Mouse (Mus musculus) limb, embryonic 10.5 days (tissue): ENCODE measurements at regions not wholly inside any gene's neighbourhood (a gene's known extent, or its start where the extent isn't known, plus 50 kb on each side); places are given as distances from the start of the nearest gene placed in this dataset.

Source experiments
- DNase-seq: peaks from one replicate; pipeline ENCODE4 v3.0.0-alpha.2; 2017; ENCODE audit warnings: low spot score
- H3K27ac ChIP-seq: fragments of 300-500 bp; sonication (generic); 2 replicates; pipeline ENCODE4 v1.5.1; 2016; ENCODE audit warnings: mild to moderate bottlenecking
- H3K27me3 ChIP-seq: fragments of 300-500 bp; sonication (generic); 2 replicates; pipeline ENCODE4 v1.6.1; 2016; ENCODE audit warnings: low read depth, mild to moderate bottlenecking; ENCODE audit not compliant: poor library complexity, severe bottlenecking
- H3K36me3 ChIP-seq: fragments of 300-500 bp; sonication (generic); 2 replicates; pipeline ENCODE4 v1.6.1; 2016; ENCODE audit warnings: mild to moderate bottlenecking, moderate library complexity
- H3K4me1 ChIP-seq: fragments of 300-500 bp; sonication (generic); 2 replicates; pipeline ENCODE4 v1.6.1; 2016
- H3K4me3 ChIP-seq: fragments of 300-500 bp; sonication (generic); 2 replicates; pipeline ENCODE4 v1.5.1; 2016; ENCODE audit warnings: mild to moderate bottlenecking, moderate library complexity
- H3K9me3 ChIP-seq: fragments of 300-500 bp; sonication (generic); replicated peaks from 2 replicates; pipeline ENCODE4 v1.6.1; 2016; ENCODE audit warnings: mild to moderate bottlenecking
- WGBS: fragments of 180-500 bp; shearing (Covaris S2); methylation state at CpG from one replicate; pipeline ENCODE4 v1.1.7; 2016; 5-methylcytosine and 5-hydroxymethylcytosine counted together

DNA sequence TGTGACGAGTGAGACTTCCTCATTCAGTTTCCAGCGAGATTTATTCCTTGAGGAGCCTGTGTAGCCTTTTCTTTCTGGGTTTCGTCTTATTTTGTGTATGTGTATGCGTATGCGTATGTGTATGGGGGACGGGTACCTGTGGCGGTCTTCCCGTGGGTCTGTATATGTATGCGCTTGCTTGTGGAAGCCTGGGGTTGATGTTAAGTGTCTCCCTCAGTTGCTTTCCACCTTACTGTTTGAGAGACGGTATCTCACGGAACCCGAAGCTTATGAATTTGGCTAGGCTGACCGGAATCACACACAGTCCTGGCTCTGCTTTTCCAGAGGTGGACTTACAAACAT is 87.1 kb downstream of the Ankrd50 start:
- peaks cover 8% of the 10 kb centered on the region; the same call in 1 of the 2 replicates for H3K4me1 ChIP-seq
- no peaks in the 10 kb centered on the region for H3K36me3 ChIP-seq
- H3K27me3 ChIP-seq, result peaks cover 32% of the 10 kb centered on the region
- H3K27ac ChIP-seq, result no peak overlapping the region
- H3K9me3 ChIP-seq, result no peaks in the 10 kb centered on the region
- no peak for DNase-seq
- no peak overlapping the region for H3K4me3 ChIP-seq
- WGBS, result 70% methylated on average over 13 of the region's 13 CpGs

DNA sequence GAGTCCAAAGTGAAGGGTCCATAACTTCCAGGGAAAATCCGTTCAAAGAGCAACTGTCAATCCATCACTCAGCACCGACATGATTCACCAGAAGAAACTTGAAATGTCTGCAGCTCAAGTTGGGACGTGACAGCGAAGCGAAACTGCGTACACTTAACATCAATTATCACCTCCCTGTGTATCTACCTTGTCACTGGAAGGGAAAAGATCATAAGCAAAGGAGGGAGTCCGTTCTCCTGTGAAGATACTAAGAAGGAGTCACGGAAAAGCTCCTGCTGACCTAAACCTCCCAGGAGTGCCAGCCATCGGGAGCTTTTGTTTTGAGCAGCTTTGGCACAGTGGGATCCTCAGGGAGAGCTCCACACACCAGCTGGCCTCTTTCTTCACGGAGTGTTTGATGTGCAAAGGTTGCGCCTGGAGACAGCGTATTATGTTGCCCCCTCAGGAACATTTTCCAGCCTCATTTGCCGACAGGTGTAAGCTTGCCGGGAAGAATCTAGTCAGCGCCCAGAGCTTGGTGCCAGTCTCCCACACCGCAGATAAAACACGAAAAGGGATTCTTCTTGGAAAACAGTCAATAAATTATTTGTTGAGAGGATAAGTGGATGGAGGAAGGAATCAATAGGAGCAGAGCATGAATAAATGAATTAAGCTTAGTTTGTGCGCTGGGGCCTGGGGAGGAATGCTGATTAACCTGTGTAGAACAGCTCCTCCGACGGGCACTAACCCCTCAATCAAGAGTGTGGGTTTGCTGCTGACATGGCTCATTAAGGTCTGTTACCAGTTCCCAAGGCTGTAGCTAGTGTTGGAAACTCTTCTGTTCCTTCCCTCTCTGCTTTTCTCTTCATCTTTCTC is 87.7 kb downstream of the Ankrd50 start:
- WGBS, result 3% methylated on average over 20 of the region's 20 CpGs
- peaks cover 32% of the 10 kb centered on the region for H3K27me3 ChIP-seq
- H3K36me3 ChIP-seq, result no peaks in the 10 kb centered on the region
- no peak overlapping the region for H3K27ac ChIP-seq
- H3K4me1 ChIP-seq, result peaks cover 8% of the 10 kb centered on the region; the same call in 1 of the 2 replicates
- H3K4me3 ChIP-seq, result peak overlapping the region; percentile 33
- no peaks in the 10 kb centered on the region for H3K9me3 ChIP-seq
- DNase-seq, result no peak

DNA sequence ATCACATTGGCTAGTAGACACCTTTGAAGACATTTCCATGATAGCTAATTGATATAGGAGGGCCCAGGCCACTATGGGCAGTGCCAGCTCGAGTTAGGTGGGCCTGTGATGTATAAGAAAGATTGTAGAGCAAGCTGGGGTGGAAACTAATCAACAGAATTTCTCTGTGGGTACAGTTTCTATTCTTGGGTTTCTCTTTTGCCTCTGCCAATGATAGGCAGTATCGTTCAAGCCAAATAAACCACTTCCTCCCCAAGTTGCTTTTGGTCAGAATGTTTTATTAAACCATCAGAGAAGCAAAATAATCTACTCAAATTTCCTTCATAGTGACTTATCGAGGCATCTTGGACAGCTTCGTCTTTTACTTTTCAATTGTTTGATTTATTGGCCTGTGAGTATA is 90.3 kb downstream of the Ankrd50 start:
- Histone ChIP-seq H3K9me3 (no peaks in the 10 kb centered on the region), H3K4me1 (peaks cover 8% of the 10 kb centered on the region; the same call in 1 of the 2 replicates), H3K27me3 (peaks cover 32% of the 10 kb centered on the region), H3K36me3 (no peaks in the 10 kb centered on the region), H3K4me3 (no peak overlapping the region), H3K27ac (no peak overlapping the region)
- DNase-seq, result no peak
- WGBS, result 82% methylated on average over 4 of the region's 4 CpGs

- no peaks in the 10 kb centered on the region for H3K27me3 ChIP-seq
- H3K9me3 ChIP-seq, result no peaks in the 10 kb centered on the region
- no peak overlapping the region for H3K4me3 ChIP-seq
- no peak overlapping the region for H3K27ac ChIP-seq
- H3K4me1 ChIP-seq, result no peaks in the 10 kb centered on the region
- WGBS, result 79% methylated on average over 2 of the region's 2 CpGs
- no peak for DNase-seq
- H3K36me3 ChIP-seq, result no peaks in the 10 kb centered on the region
Measured at GRCm38 (mm10) chr3:38389647-38390046, 95.0 kb downstream of the Ankrd50 start.

DNA sequence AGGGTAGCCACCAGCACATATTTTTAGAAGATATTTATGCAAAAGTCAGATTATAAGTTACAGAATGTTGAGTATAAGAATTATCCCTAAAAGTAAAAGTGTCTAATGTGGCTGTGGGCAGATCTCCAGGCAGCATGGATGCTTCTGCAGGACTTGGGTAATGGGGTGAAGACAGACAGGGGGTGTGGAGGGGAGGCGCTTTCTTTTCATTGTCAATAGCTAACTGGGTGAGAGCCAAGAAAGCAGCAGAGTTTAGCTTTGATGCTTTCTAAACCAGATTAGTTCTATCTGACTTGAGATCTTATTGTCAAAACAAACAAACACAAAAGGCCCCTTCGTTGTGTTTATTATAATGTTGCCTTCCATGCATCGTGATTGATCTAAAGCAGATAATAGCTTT is 95.7 kb downstream of the Ankrd50 start:
- no peaks in the 10 kb centered on the region for H3K9me3 ChIP-seq
- no peak overlapping the region for H3K4me3 ChIP-seq
- no peaks in the 10 kb centered on the region for H3K4me1 ChIP-seq
- H3K27ac ChIP-seq, result no peak overlapping the region
- DNase-seq, result no peak
- no peaks in the 10 kb centered on the region for H3K27me3 ChIP-seq
- 36% methylated on average over 3 of the region's 3 CpGs for WGBS
- no peaks in the 10 kb centered on the region for H3K36me3 ChIP-seq

GRCm38 (mm10) chr3:38382743-38383142 is 101.9 kb downstream of the Ankrd50 start:
- no peaks in the 10 kb centered on the region for H3K36me3 ChIP-seq
- no peak for DNase-seq
- H3K4me1 ChIP-seq, result no peaks in the 10 kb centered on the region

DNA sequence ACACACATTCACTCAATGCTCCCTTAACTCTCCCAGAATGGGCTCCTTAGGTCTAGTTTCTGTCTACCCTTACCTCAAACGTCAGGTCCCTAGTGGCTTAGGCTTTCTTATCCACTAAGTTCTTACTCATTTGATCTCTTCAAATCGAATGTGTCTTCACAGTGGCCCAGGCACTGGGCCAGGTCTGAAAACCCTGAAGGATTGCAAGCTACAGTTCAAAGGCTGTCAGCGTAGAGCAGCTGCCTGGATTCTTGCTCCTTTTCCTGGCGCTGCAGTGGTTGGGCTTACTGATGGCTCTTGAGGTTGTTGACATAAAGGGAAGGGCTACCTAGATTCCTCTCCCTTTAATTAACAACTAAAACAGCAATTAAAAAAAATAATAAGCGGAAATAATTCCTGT is 103.0 kb downstream of the Ankrd50 start:
- 80% methylated on average over 5 of the region's 5 CpGs for WGBS
- Histone ChIP-seq H3K4me3 (no peak overlapping the region), H3K36me3 (no peaks in the 10 kb centered on the region), H3K4me1 (no peaks in the 10 kb centered on the region), H3K27ac (no peak overlapping the region), H3K9me3 (no peaks in the 10 kb centered on the region), H3K27me3 (no peaks in the 10 kb centered on the region)
- no peak for DNase-seq

More at GRCm38 (mm10) chr3:38382743-38383142, 101.9 kb downstream of the Ankrd50 start:
- Histone ChIP-seq H3K27me3 (no peaks in the 10 kb centered on the region), H3K9me3 (no peaks in the 10 kb centered on the region), H3K27ac (no peak overlapping the region), H3K4me3 (no peak overlapping the region)
- WGBS, result 87% methylated on average over 3 of the region's 3 CpGs

GRCm38 (mm10) chr3:38373690-38374089 is 111.0 kb downstream of the Ankrd50 start:
- Histone ChIP-seq H3K9me3 (no peaks in the 10 kb centered on the region), H3K4me1 (no peaks in the 10 kb centered on the region), H3K27ac (no peak overlapping the region), H3K4me3 (no peak overlapping the region), H3K36me3 (no peaks in the 10 kb centered on the region), H3K27me3 (no peaks in the 10 kb centered on the region)
- no peak for DNase-seq
- 87% methylated on average over 4 of the region's 4 CpGs for WGBS

- no peak overlapping the region for H3K27ac ChIP-seq
- no peaks in the 10 kb centered on the region for H3K9me3 ChIP-seq
- no peak overlapping the region for H3K4me3 ChIP-seq
- no peak for DNase-seq
- WGBS, result 72% methylated on average over 2 of the region's 2 CpGs
- no peaks in the 10 kb centered on the region for H3K36me3 ChIP-seq
- H3K27me3 ChIP-seq, result no peaks in the 10 kb centered on the region
- H3K4me1 ChIP-seq, result no peaks in the 10 kb centered on the region
Measured at GRCm38 (mm10) chr3:38371702-38372101, 112.9 kb downstream of the Ankrd50 start.

DNA sequence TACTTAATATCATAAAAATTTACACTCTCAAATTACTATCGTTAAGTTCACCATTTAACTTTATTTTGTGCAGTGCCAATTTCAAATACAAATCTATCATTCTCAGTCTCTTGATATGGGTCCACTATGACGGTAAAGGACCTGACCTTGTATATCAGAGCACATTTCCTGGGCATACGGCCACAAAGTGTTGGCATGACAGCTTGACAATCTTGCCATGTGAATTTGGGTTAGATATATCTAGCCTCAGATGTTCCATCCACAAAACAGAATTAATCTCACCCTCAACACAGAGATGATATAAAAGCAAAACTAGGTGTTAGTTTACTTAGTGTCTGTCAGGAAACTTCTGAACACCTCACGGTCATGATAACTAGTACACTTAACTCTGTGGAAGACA is 120.8 kb downstream of the Ankrd50 start:
- H3K27me3 ChIP-seq, result no peaks in the 10 kb centered on the region
- no peak overlapping the region for H3K4me3 ChIP-seq
- peaks cover 9% of the 10 kb centered on the region for H3K4me1 ChIP-seq
- no peak for DNase-seq
- no peak overlapping the region for H3K27ac ChIP-seq
- no peaks in the 10 kb centered on the region for H3K9me3 ChIP-seq
- WGBS, result 95% methylated on average over 4 of the region's 4 CpGs
- no peaks in the 10 kb centered on the region for H3K36me3 ChIP-seq

DNA sequence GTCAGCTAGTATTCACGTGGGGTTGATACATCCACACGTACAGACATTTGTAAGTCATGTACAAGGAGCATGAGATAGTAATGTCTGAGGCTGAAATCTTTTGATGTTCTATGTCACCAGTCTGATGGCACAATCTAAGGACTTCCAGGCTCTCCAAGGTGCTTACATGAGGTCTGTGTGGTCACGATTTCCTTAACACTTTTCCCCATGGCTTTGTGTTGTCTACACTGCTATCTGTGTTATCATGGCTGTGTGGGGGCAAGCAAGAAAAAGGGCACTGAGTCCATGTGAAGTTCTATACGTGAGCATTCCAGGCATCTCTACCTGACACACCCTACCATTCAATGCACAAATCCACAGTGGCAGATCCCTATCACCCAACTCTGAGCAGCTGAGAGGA is 123.2 kb downstream of the Ankrd50 start:
- 85% methylated on average over 4 of the region's 4 CpGs for WGBS
- Histone ChIP-seq H3K9me3 (no peaks in the 10 kb centered on the region), H3K36me3 (no peaks in the 10 kb centered on the region), H3K27me3 (no peaks in the 10 kb centered on the region), H3K4me1 (peaks cover 14% of the 10 kb centered on the region), H3K27ac (no peak overlapping the region), H3K4me3 (no peak overlapping the region)
- DNase-seq, result no peak

GRCm38 (mm10) chr3:38360974-38361373 is 123.7 kb downstream of the Ankrd50 start:
- H3K4me3 ChIP-seq, result no peak overlapping the region
- DNase-seq, result no peak
- H3K27me3 ChIP-seq, result no peaks in the 10 kb centered on the region
- peaks cover 14% of the 10 kb centered on the region for H3K4me1 ChIP-seq
- H3K27ac ChIP-seq, result 0 out of 2 replicates have a peak overlapping the region, but pooled peaks have one; percentile 36
- H3K9me3 ChIP-seq, result no peaks in the 10 kb centered on the region
- 58% methylated on average over 5 of the region's 5 CpGs for WGBS
- H3K36me3 ChIP-seq, result no peaks in the 10 kb centered on the region

DNA sequence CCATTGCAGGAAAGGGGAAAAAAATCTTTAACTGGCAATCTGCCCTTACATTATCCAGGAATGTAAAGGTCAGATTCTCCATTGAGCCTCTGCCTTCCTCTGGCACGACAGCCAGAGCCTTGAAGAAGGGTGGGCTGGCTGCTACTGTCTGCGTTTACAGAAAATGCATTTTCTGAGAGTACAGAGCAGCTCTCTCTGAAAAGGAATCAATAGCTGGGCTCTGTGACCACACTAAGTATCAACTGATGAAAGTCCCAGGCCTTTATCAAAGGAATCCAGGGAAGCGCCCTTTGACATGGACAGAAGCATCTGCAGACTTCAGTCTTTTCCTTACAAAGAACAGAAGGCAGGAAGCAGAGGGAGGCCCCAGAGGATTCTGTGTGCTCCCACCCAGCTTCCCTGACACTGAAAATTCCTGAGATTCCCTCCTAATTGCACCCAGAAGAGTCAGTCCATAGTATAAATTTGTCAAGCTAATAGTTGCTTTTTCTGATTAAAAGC is 124.2 kb downstream of the Ankrd50 start:
- Histone ChIP-seq H3K4me3 (no peak overlapping the region), H3K27ac (no peak overlapping the region), H3K27me3 (no peaks in the 10 kb centered on the region), H3K4me1 (peaks cover 14% of the 10 kb centered on the region), H3K36me3 (no peaks in the 10 kb centered on the region), H3K9me3 (no peaks in the 10 kb centered on the region)
- no peak for DNase-seq
- WGBS, result 17% methylated on average over 3 of the region's 3 CpGs
